Mouse (Mus musculus) CH12.LX (cell line): ENCODE measurements at regions not wholly inside any gene's neighbourhood (a gene's known extent, or its start where the extent isn't known, plus 50 kb on each side); places are given as distances from the start of the nearest gene placed in this dataset.

Experiments
- DNase-seq: peaks from one replicate; pipeline ENCODE4 v3.0.0-alpha.2; 2013; ENCODE audit errors: extremely low read depth
- H3K27ac ChIP-seq: 2 replicates; pipeline ENCODE4 v1.5.1; 2012; ENCODE audit warnings: low read depth, mild to moderate bottlenecking, control low read depth, moderate library complexity; ENCODE audit not compliant: insufficient read depth
- H3K27me3 ChIP-seq: replicated peaks from 2 replicates; pipeline ENCODE3; 2012; ENCODE audit warnings: inconsistent platforms
- H3K36me3 ChIP-seq, 2 experiments: replicated peaks in 1 of 2; 2 replicates each; pipeline versions ENCODE3 to v1.6.1; 2012; ENCODE audit warnings: inconsistent platforms in 1 of 2, low read length in 1 of 2, mild to moderate bottlenecking in 1 of 2, mixed read lengths in 1 of 2, moderate library complexity in 1 of 2; ENCODE audit not compliant: control insufficient read depth in 1 of 2, insufficient read depth in 1 of 2
- H3K4me1 ChIP-seq, 2 experiments: 2 replicates each; pipeline ENCODE4 v1.6.1; 2012; ENCODE audit warnings: inconsistent platforms in 1 of 2, moderate library complexity in 1 of 2; ENCODE audit not compliant: insufficient read depth in 2 of 2, control insufficient read depth in 1 of 2
- H3K4me2 ChIP-seq: 2 replicates; pipeline ENCODE4 v1.6.1; 2012; ENCODE audit warnings: low read depth, mild to moderate bottlenecking, control low read depth; ENCODE audit not compliant: poor library complexity, insufficient read depth, severe bottlenecking
- H3K4me3 ChIP-seq, 3 experiments: fragments of 150-350 bp in 1 of 3; sonication (generic) in 1 of 3; replicated peaks in 1 of 3; 2 replicates each; pipeline versions ENCODE3 to v1.5.1; 2011 to 2012; ENCODE audit warnings: low read depth in 2 of 3, low read length in 2 of 3, mild to moderate bottlenecking in 2 of 3, moderate library complexity in 2 of 3, control low read depth in 1 of 3, improper control_type of control experiment in 1 of 3, inconsistent platforms in 1 of 3, mixed read lengths in 1 of 3; ENCODE audit not compliant: poor library complexity in 1 of 3
- H3K79me2 ChIP-seq: replicated peaks from 2 replicates; pipeline ENCODE4 v1.6.1; 2012; ENCODE audit warnings: mild to moderate bottlenecking, moderate library complexity; ENCODE audit not compliant: control insufficient read depth, poor library complexity, insufficient read depth, severe bottlenecking; ENCODE audit errors: extremely low read depth
- H3K9ac ChIP-seq: 2 replicates; pipeline ENCODE4 v1.6.1; 2012; ENCODE audit warnings: low read depth, mild to moderate bottlenecking, control low read depth, moderate library complexity; ENCODE audit not compliant: insufficient read depth
- H3K9me3 ChIP-seq: replicated peaks from 2 replicates; pipeline ENCODE3; 2012; ENCODE audit warnings: low read length, inconsistent platforms, mixed read lengths
- BHLHE40 ChIP-seq: IDR thresholded peaks from 2 replicates; pipeline ENCODE4 v1.6.1; 2011; ENCODE audit warnings: mild to moderate bottlenecking, low read depth, low read length, improper control_type of control experiment
- CHD1 ChIP-seq: IDR thresholded peaks from 2 replicates; pipeline ENCODE4 v1.6.1; 2012; ENCODE audit warnings: low read depth, low read length, improper control_type of control experiment, inconsistent platforms
- CTCF ChIP-seq, 2 experiments: IDR thresholded peaks in 1 of 2; conservative IDR thresholded peaks in 1 of 2; 2 replicates each; pipeline ENCODE4 v1.5.1; 2011 to 2012; ENCODE audit warnings: low read depth in 2 of 2, low read length in 2 of 2, improper control_type of control experiment in 1 of 2, inconsistent platforms in 1 of 2, mild to moderate bottlenecking in 1 of 2, moderate library complexity in 1 of 2
- ELF1 ChIP-seq: IDR thresholded peaks from 2 replicates; pipeline ENCODE4 v1.6.1; 2014; ENCODE audit warnings: low read depth, mild to moderate bottlenecking, inconsistent platforms, low read length, improper control_type of control experiment
- ETS1 ChIP-seq: conservative IDR thresholded peaks from 2 replicates; pipeline ENCODE4 v1.6.1; 2012; ENCODE audit warnings: low read depth, mild to moderate bottlenecking, inconsistent platforms, low read length, improper control_type of control experiment, moderate library complexity
- HCFC1 ChIP-seq: IDR thresholded peaks from 2 replicates; pipeline ENCODE4 v1.6.1; 2012; ENCODE audit warnings: low read depth, mild to moderate bottlenecking, inconsistent platforms, low read length, improper control_type of control experiment
- JUND ChIP-seq: conservative IDR thresholded peaks from 2 replicates; pipeline ENCODE4 v1.6.1; 2011; ENCODE audit warnings: low read depth, low read length, improper control_type of control experiment
- KAT2A ChIP-seq: IDR thresholded peaks from 2 replicates; pipeline ENCODE4 v1.6.1; 2012; ENCODE audit warnings: low read length, improper control_type of control experiment, inconsistent platforms; ENCODE audit not compliant: insufficient replicate concordance
- MAFK ChIP-seq: IDR thresholded peaks from 2 replicates; pipeline ENCODE4 v1.6.1; 2011; ENCODE audit warnings: low read length, improper control_type of control experiment; ENCODE audit not compliant: insufficient replicate concordance
- MAZ ChIP-seq: IDR thresholded peaks from 2 replicates; pipeline ENCODE4 v1.6.1; 2012; ENCODE audit warnings: low read depth, mild to moderate bottlenecking, inconsistent platforms, low read length, improper control_type of control experiment, moderate library complexity
- MXI1 ChIP-seq: IDR thresholded peaks from 2 replicates; pipeline ENCODE4 v1.6.1; 2011; ENCODE audit warnings: mild to moderate bottlenecking, low read depth, low read length, improper control_type of control experiment
- MYC ChIP-seq: IDR thresholded peaks from 2 replicates; pipeline ENCODE4 v1.6.1; 2011; ENCODE audit warnings: low read depth, mild to moderate bottlenecking, improper control_type of control experiment, low read length
- PAX5 ChIP-seq: IDR thresholded peaks from 2 replicates; pipeline ENCODE4 v1.6.1; 2012; ENCODE audit warnings: low read length, inconsistent platforms, mixed read lengths
- POLR2AphosphoS2 ChIP-seq: IDR thresholded peaks from 2 replicates; pipeline ENCODE4 v1.6.1; 2011; ENCODE audit warnings: low read depth, low read length, improper control_type of control experiment
- RAD21 ChIP-seq: IDR thresholded peaks from 2 replicates; pipeline ENCODE4 v1.6.1; 2011; ENCODE audit warnings: low read depth, mild to moderate bottlenecking, low read length, improper control_type of control experiment, moderate library complexity
- RCOR1 ChIP-seq: conservative IDR thresholded peaks from 2 replicates; pipeline ENCODE4 v1.6.1; 2012; ENCODE audit warnings: low read depth, mild to moderate bottlenecking, inconsistent platforms, low read length, improper control_type of control experiment
- SMC3 ChIP-seq: IDR thresholded peaks from 2 replicates; pipeline ENCODE4 v1.6.1; 2011; ENCODE audit warnings: low read depth, low read length, improper control_type of control experiment
- TBP ChIP-seq: conservative IDR thresholded peaks from 2 replicates; pipeline ENCODE4 v1.6.1; 2011; ENCODE audit warnings: low read depth, low read length, improper control_type of control experiment
- USF2 ChIP-seq: conservative IDR thresholded peaks from 2 replicates; pipeline ENCODE4 v1.6.1; 2011; ENCODE audit warnings: low read depth, low read length, improper control_type of control experiment
- ZC3H11A ChIP-seq: IDR thresholded peaks from 2 replicates; pipeline ENCODE4 v1.6.1; 2012; ENCODE audit warnings: low read depth, mild to moderate bottlenecking, inconsistent platforms, low read length, improper control_type of control experiment
- dilution Hi-C: fragments of 300-500 bp; cut with MboI; formaldehyde crosslinking; loops from 2 replicates; pipeline ENCODE4 v1.14.3; 2020; ENCODE audit warnings: low sequenced_read_pairs; ENCODE audit not compliant: extremely low pct_unique_long_range_greater_than_20kb, extremely low pct_ligation_motif_present
- in situ Hi-C: fragments of 300-500 bp; cut with MboI; formaldehyde crosslinking; loops from 3 replicates; pipeline ENCODE4 v1.14.3; 2019; ENCODE audit warnings: low sequenced_read_pairs, low pct_ligation_motif_present, low pct_unique_long_range_greater_than_20kb, mixed read lengths

- Histone ChIP-seq H3K9me3 (no peaks in the 10 kb centered on the region), H3K27me3 (no peaks in the 10 kb centered on the region), H3K79me2 (no peaks in the 10 kb centered on the region), H3K9ac (no peak overlapping the region), H3K27ac (no peak overlapping the region), H3K4me3 (no peak overlapping the region), H3K36me3 (no peaks in the 10 kb centered on the region), H3K4me2 (no peak overlapping the region), H3K4me1 (peaks cover 0 to 14% of the 10 kb centered on the region in 2 experiments; a peak in 1 of 4 replicates)
- TF ChIP-seq HCFC1 (no peak), MAFK (no peak), ETS1 (no peak), ELF1 (no peak), BHLHE40 (no peak), POLR2AphosphoS2 (no peak), ZC3H11A (no peak), CHD1 (no peak), KAT2A (no peak)
- dilution Hi-C loops, result no loop called here
- no peak for DNase-seq
- in situ Hi-C loops, result no loop called here
Measured at GRCm38 (mm10) chr9:23167716-23168115, 55.2 kb upstream of the Bmper start.

GRCm38 (mm10) chr9:23168149-23168548, 54.7 kb upstream of the Bmper start:
- Histone ChIP-seq H3K9me3 (no peaks in the 10 kb centered on the region), H3K4me1 (peaks cover 0 to 14% of the 10 kb centered on the region in 2 experiments; a peak in 1 of 4 replicates), H3K79me2 (no peaks in the 10 kb centered on the region), H3K4me2 (no peak overlapping the region), H3K27me3 (no peaks in the 10 kb centered on the region), H3K4me3 (no peak overlapping the region), H3K9ac (no peak overlapping the region), H3K27ac (no peak overlapping the region), H3K36me3 (no peaks in the 10 kb centered on the region)
- dilution Hi-C loops (no loop called here), in situ Hi-C loops (no loop called here)
- DNase-seq, result no peak
- TF ChIP-seq SMC3 (no peak), MAZ (no peak), RAD21 (no peak), MYC (no peak), CTCF (conservative IDR thresholded peaks at IDR 0.05 in 1 of 2, IDR thresholded peaks at IDR 0.05 in 1 of 2; ENCODE audit: low read depth in 2 of 2, low read length in 2 of 2) (no peak)

GRCm38 (mm10) chr9:23171361-23171760, 51.5 kb upstream of the Bmper start:
- H3K4me3 ChIP-seq, result no peak overlapping the region
- peaks cover 0 to 14% of the 10 kb centered on the region in 2 experiments; a peak in 1 of 4 replicates for H3K4me1 ChIP-seq
- no peaks in the 10 kb centered on the region for H3K9me3 ChIP-seq
- no peaks in the 10 kb centered on the region for H3K79me2 ChIP-seq
- no peaks in the 10 kb centered on the region for H3K27me3 ChIP-seq
- no peak overlapping the region for H3K9ac ChIP-seq
- H3K4me2 ChIP-seq, result no peak overlapping the region
- in situ Hi-C loops (no loop called here), dilution Hi-C loops (no loop called here)
- no peaks in the 10 kb centered on the region for H3K36me3 ChIP-seq
- H3K27ac ChIP-seq, result no peak overlapping the region
- DNase-seq, result no peak
- TF ChIP-seq USF2, result no peak
- TF ChIP-seq RCOR1, result no peak
- no peak for TF ChIP-seq PAX5
- TF ChIP-seq MXI1, result no peak
- no peak for TF ChIP-seq JUND
- no peak for TF ChIP-seq TBP
